Mouse (Mus musculus) CD8-positive naive resting alpha-beta T cell, adult 2 months (primary cell): ENCODE data around the gene B4galnt2.

Experiments used
- DNase-seq, 2 experiments: peaks; one replicate each; pipeline ENCODE4 v3.0.0; 2022; ENCODE audit warnings: low read depth in 2 of 2, low spot score in 2 of 2

B4galnt2 gene

DNA sequence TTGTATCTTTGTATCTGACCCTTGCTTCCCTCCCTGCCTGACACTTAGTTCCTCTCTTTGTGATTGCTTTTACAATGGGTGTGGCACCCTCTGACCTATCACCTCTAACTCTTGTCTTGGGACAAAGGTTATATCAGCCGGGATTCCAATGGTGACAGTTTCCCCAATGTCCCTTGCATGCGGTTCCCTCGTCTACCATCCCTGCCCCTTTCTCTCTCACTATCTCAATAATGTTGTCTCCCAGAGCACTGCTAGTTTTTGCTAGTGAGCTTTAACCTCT is 87.6 kb downstream of the B4galnt2 start:
- DNase-seq, result no peak

DNA sequence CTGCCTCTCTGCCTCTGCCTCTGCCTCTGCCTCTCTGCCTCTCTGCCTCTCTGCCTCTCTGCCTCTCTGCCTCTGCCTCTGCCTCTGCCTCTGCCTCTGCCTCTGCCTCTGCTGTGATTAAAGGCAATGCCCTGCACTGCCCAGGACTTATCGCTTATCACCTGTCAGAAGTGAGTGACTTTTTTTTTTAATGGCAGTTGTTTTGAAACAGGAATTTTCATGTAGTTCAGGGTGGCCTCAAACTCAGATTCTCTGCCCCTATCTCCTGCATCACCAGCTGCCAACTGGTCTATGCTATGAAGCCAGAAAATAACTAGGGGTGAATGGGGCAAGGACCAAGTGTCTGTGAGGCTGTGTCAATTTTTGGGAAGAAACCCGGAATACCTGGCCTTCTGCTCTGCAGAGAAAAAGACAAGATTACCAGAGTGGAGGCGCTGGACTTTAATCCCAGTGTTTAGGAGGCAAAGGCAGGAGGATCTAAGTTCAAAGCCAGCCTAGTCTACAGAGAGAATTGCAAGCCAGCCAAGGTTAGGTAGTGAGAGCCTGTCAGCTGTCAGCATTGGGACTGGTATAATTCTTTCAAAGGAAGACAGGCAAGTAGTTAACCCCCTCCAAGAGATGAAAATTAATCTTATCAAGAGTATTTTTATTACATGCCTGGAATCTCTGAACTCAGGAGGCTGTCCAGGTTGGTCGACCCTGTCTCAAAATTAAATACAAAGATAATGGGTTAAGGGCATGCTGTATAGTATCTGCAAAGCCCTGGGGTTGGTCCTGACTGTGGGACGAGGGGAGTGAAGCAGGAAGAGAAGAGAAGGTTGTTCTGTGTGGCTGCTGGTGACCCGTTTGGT is 88.1 kb downstream of the B4galnt2 start:
- DNase-seq, result no peak

DNA sequence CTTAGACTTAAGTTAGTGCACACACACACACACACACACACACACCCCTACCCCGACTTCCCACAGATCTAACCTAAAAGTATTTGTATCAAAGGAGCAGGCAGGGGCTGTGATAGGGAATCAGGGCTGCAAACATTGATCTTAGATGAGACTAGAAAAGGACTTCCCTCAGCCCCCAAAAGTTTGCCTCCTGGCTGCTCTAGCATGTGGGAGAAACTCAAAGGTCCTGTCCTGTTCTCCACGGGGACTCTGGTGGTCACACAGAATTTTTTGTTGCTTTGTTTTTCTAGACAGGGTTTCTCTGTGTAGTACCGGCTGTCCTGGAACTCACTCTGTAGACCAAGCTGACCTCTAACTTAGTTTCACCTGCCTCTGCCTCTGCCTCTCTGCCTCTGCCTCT is 89.1 kb downstream of the B4galnt2 start:
- no peak for DNase-seq

DNA sequence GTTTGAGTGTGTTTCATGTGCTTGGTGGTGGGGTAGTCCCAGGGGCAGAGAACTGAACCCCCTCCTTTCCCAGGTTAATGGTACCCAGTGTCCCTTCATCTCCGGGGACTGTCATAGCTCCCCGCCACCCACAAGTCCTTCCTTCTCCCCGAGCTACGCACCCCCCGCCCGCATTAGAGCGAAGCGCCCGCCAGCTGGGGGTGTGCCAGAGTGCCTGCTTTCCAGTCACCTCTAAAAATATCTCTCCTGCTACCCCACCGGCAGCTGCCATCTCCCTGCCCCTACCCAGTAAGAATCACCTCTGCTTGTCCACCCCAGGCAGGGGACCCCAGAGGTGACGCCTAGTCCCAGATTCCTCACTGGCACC is 89.8 kb downstream of the B4galnt2 start:
- DNase-seq, result no peak

DNA sequence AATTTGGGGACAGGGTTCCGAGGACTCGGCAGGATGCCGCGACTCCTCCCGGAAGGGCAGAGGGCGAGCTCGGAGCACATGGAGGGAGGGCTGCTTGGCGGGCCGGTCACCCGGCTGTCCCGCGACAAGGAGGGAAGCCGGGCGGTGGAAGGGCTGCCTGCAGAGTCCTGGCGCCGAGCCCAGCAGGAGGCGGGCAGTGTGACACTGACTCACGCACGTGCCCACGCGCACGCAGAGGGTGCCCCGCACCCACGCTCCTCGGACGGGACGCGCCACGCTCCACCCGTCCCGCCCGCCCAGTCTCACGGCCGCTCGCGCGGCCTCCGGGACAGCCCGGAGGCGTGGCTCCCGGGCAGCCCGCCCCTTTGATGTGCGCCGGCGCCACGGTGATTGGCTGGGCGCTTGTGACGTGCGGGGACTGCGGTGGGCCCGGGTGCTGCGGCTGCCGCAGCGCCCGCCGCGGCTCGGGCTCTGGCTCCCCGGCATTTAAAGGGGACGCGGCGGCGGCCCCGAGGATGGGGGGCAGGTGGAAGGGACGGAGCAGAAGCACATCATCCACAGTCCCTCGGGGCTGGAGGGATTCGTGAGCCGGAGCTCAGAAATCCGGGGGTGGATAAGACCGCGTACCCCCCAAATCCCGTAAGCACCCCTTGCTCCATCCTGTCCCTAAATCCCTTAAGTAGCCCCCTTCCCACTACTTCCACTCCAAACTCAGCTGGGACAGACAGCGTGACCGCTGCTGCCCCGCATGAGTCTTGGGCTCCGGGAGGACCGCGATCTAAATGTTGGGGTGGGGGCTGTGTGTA is 90.4 kb downstream of the B4galnt2 start, which contains the start of gene Phospho1:
TSS of gene Phospho1 (plus strand) at position 429 of the 806 bp plus-strand sequence.
- DNase-seq, result peak; percentile 59 to 69

DNA sequence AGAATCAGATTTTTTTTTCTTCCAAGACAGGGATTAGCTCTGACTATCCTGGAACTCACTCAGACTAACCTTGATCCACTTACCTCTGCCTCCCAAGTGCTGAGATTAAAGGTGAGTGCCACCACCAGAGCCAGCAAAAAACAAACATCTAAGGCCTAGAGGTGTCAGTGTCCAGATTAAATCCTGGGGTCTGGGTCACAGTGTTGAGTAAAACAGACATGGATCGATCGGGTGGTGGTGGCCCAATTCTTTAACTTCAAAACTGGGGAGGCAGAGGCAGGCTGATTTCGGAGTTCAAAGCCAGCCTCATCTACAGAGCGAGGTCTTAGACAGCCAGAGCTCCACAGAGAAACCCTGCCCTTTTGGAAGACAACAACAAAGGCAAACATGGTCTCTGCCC is 92.3 kb downstream of the B4galnt2 start:
- DNase-seq, result no peak

DNA sequence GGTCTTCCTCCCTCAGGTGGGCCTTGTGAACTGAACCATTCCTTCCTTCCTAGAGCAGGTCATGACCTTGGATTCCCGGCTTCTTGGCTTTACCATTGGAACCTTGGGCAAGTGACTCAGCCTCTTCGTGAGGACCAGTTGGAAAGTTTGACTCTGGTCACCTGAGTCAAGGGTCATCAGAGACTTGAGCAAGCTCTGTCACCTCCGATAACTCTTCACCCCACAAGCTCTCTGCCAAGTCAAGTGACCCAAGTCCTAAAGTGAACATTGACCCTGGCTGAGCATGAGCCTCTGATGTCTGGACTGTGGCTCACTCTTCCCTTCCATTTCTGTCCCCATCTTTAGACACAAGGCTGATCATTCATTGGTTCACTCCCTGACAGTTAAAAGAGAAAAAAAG is 93.2 kb downstream of the B4galnt2 start:
- no peak for DNase-seq

DNA sequence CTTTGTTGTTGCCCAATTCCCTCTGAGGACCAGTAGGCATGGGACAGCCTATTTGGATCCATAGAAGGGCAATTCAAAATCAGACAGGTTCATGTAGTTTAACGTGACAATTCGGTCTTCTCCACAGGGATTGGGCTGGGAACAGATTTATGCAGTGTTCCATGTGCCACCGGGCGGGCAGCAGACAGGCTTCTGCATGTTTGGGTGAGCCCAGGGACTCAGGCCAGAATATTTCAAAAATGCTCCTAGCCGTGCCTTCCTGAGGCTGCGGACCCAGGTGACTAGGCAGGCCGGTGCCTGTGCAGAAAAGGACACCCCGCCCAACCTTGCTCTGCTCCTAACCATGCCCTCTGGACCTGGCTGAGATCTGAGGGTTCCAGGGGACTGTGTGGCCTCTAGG is 95.6 kb downstream of the B4galnt2 start:
- no peak for DNase-seq
